Mouse (Mus musculus): ENCODE data around the gene Papolb.

Gene Papolb

DNA sequence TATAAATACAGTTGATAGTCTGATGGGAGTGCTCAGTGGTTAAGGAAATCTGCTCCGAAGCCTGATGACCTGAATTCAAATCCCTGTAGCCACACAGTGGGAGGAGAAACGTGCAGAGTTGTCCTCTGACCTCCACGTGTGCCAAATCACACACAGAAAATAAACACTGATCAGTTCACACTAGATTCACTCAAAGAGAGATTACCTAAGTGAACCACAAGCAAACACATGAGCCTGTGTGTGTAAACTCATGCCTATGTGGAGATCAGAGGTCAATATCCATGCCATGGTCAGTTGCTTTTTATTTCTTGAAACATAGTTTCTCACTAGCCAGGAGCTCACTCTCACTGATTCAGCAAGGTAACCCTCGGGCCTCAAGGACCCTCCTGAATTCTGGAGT lies 9.5 kb downstream of the Papolb start:
- no peak for DNase-seq (ENCODE audit: low read depth)

GRCm38 (mm10) chr5:142518973-142519372 lies 10.9 kb downstream of the Papolb start:
- no peak for DNase-seq (ENCODE audit: low read depth)

DNA sequence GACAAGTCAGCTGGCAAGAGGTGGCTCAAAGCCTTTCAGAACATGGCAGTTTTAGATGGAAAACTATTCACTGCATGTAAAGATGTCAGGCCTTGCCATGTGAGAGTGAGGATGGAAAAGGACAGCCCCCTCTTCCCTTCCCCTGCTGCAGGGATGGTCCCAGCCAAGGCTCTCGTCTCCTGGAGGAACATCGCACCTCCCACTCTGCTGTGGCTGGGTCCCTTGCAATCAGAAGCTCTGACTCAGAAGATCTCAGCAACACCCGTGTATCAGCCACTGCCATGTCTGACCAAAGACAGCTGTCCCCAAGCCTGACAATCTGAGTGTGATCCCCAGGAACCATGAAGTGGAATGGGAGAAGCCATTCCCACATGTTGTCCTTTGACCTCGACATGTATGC lies 17.8 kb downstream of the Papolb start:
- no peak for DNase-seq (ENCODE audit: low read depth)

GRCm38 (mm10) chr5:142510061-142510414 lies 19.8 kb downstream of the Papolb start:
- no peak for DNase-seq (ENCODE audit: low read depth)

DNA sequence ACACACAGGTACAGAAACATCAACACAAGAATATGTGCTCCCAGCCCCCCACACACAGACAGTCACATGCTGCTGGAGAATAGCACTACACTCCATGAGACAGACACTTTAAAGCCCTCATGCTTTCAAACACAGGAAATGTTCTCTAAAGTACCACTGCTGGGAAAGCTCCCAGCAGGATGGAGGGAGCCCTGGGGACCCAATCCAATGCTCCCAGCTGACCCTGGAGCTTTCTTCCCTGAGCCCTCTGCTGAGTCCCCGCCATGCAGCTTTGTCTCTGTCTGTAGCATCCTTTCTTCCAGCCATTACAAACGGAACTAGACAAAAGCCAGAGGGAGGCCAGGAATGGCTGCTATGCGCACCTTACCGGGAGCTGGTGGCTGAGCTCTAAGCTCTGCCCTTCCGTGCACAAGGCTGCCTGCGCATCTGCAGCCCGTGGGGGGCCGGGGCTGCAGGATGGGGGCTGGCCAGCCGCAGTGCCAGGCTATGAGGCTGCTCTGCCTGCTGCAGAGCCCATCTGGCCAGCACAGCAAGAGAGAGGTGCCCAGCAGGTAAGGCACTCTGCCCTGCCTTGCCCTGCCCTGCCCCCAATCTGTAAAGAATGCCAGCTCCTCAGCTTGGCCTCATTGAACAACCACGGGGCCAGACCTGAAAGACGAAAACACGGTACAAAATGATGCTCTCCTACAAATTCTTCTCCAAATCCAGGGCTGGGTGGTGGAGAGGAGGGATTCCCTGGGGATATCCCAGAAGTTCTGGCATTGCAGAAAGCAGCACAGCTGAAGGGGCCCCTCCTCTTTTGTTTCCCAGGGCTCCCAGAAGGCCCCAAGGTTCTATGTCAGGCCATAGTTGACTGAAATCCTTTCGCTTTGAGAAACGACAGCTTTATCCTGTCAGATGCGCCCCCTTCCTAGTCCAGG lies 20.5 kb downstream of the Papolb start:
- no peak for DNase-seq (ENCODE audit: low read depth)

DNA sequence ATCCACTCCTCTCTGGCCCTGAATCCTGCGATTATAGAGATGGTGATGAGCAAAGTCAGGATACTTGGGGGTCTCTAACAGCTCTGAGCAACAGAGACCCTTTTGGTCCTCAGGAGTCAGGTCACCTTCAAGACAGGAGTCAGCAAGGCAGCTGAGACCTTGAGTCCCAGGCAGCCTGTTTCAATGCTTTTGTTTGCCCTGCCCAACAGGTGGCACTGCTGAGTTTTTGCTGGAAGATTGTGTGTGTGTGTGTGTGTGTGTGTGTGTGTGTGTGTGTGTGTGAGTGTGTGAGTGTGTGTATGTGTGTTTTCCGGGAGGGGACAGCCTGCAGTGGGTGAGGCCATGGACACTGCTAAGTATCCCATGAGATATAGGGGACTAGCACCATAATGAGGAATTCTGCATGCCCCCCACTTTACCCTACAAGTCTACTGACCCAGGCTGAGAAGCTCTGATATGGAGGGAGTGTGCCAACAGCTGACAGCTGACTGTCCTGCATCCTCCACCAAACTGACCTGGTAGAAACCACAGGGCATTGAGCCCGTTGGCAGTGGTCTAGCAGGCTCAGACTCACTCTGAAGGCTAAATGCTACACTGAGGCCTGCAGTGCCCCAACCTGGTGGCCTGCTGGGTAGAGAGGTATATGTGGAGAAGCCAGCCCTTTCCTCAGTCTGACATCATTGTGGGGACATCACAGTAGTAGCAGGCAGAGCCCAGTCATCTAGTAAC lies 24.0 kb downstream of the Papolb start:
- DNase-seq (ENCODE audit: low read depth): peak; percentile 8

- no peak for DNase-seq (ENCODE audit: low read depth)
Observed at GRCm38 (mm10) chr5:142504175-142504574, 25.7 kb downstream of the Papolb start.

DNA sequence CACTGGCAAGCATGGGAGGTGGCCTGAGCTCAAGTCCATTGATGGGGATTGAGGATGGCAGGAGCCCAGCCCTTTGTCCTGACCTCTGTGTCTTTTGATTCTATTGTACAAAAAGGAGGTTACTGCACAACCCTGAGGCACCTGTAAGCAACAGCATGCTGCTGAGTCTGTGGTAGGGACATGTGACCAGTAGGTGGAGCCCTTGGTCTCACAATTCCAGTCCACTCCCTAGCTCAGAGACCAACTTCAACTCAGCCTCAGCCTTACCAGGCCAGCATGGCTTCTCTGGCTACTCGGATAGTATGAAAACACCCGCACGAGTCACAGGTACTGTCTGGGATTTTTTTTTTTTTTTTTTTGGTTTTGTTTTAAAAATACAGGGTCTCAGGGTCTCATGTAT lies 27.5 kb downstream of the Papolb start:
- DNase-seq (ENCODE audit: low read depth): peak; percentile 69

DNA sequence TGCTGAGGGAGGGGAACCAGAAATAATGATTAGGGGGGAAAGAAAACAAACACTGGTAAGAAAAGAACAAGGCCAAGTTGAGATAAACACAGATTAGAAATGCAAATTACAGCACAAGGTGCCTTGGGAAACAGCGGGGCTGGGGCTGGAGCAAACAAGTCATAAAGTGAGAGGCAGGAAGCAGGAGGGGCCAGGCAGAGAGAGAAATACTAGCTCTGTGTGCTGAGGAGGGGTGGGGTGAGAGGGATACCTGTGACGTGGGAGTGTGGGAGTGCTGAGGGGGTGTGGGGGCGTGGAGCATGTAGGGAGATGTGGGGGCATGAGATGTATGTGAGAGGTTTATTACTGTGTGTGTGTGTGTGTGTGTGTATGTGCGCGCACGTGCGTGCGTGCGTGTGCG lies 29.0 kb downstream of the Papolb start:
- no peak for DNase-seq (ENCODE audit: low read depth)

DNA sequence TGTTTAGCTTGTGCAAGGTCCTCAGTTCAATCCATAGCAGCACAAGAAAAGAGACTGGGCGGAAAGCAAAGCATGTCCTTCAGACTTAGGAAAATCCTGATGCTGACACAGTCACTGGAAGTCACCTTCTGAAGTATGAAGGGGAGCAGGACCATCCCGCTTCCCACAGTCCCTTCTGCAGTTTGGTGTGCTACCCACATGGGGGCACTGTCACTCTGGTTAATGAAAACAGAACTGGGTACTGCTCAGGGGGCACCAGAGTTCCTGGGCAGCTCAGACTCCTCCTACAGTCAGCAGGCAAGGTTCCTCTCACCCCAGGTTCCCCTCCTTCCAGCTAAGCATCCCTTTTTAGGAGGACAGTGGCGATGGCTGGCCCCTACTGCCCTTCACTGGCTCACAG lies 30.9 kb downstream of the Papolb start:
- DNase-seq (ENCODE audit: low read depth): peak; percentile 21

- no peak for DNase-seq (ENCODE audit: low read depth)
Observed at GRCm38 (mm10) chr5:142495321-142496096, 34.4 kb downstream of the Papolb start.

DNA sequence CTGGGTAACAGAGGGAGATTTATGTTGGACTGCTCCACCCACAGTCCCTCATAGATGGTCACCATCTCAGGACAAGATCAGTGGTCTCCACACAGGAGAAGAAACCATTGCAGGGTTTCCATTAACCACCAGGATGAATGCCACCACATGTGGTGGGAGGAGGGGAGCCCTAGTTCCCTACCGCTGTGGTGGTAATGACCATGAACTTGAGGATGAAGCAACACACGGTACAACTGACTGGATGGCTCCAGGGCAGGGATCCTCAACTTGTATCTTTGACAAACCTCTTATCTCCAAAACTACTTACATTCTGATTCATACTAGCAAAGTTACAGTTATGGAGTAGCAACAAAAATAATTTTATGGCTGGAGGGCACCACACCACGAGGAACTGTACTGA lies 36.6 kb downstream of the Papolb start:
- DNase-seq (ENCODE audit: low read depth): no peak

- DNase-seq (ENCODE audit: low read depth): no peak
Observed at GRCm38 (mm10) chr5:142489955-142490707, 39.7 kb downstream of the Papolb start.

- no peak for DNase-seq (ENCODE audit: low read depth)
Observed at GRCm38 (mm10) chr5:142486654-142487053, 43.2 kb downstream of the Papolb start.

DNA sequence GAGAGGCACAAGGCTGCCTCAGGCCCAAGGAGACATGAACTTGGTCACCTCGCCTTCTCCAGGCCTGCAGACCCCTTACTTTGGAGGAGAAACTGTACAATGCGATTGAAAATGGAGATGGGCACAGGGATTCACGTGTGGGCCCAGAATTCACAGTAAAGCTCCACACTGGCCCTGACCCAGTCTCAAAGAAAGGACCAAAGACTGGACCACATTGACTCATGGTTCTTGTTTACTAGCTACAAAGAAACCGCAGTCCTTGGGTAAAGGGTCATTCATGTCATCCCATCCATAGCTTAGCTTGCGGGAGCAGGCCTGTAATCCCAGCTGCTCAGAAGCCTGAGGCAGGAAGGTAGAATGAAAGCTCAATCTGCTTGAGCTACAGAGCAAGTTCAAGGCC lies 46.3 kb downstream of the Papolb start:
- DNase-seq (ENCODE audit: low read depth): no peak

- DNase-seq (ENCODE audit: low read depth): peak; percentile 78
Observed at GRCm38 (mm10) chr5:142482512-142482911, 47.4 kb downstream of the Papolb start.

DNA sequence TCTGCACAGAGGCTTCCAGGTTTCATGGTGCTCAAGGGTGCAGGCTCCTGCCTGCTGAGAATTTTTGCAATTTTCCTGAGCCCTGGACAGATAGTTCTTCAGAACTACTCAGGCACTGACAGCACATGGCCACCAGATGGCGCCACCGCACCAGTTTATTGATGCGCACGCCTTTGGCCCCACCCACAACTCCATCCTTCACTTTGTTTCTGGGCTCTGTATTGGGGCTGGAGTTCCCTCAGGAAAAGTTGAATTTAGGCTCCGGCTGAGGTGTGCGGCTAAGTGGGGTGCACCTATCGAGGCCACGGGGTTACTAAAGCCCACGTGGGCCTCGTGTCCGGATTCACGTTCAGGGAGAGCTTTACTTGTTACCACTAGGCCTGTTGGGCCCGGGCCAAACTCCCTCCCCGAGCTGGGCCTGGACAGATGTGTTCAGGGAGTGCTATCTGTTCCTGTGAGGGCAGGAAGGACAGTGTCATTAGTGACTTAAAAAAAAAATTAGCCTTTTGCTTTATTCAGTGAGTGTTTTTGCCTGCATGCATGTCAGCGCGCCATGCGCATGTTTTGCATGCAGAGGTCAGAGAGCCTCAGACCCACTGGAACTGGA lies 50.9 kb downstream of the Papolb start:
- DNase-seq (ENCODE audit: low read depth): peak; percentile 83

GRCm38 (mm10) chr5:142477866-142478615 lies 51.8 kb downstream of the Papolb start:
- DNase-seq (ENCODE audit: low read depth): no peak

DNA sequence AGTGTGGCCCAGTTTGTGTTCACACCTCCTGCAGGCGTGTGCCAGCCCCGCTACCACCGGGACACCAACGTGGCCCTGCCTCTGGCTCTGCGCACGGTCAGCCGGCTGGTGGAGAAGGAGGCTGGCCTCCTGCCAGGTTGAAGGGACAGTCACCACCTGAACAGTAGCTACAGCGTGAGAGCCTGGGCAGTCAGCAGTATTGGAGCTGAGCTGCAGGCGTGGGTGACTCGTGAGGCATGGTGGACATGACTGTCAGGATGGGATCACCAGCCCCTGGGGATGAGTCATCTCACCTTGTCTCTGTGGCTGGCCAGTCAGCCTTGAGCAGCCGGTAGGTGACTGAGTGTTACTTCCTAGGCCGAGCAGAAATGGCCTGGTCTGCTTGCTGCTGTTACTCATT lies 52.5 kb downstream of the Papolb start:
- DNase-seq (ENCODE audit: low read depth): no peak

Data from induced T-regulatory cell, adult 2 months (primary cell).